Mouse (Mus musculus) liver, embryonic 13.5 days (tissue): ENCODE results near the gene Gm10097. TPM values are rescaled to one million over a fixed set of nuclear protein-coding genes. Genes with fewer than 3 reads are reported as not detected.

Source experiments
- ATAC-seq: fragments of 200-750 bp; cut with Nextera tagmentation; 2 replicates; pipeline ENCODE4 v1.8.0; 2017; ENCODE audit warnings: low read depth, mild to moderate bottlenecking, moderate number of reproducible peaks, moderate library complexity
- DNase-seq: peaks from one replicate; pipeline ENCODE4 v3.0.0; 2022
- H3K27ac ChIP-seq: fragments of 300-500 bp; sonication (generic); 2 replicates; pipeline ENCODE4 v1.5.1; 2015; ENCODE audit warnings: moderate library complexity, mild to moderate bottlenecking, inconsistent platforms
- H3K27me3 ChIP-seq: fragments of 300-500 bp; sonication (generic); 2 replicates; pipeline ENCODE4 v1.6.1; 2015; ENCODE audit warnings: mild to moderate bottlenecking, inconsistent platforms
- H3K36me3 ChIP-seq: fragments of 300-500 bp; sonication (generic); 2 replicates; pipeline ENCODE4 v1.6.1; 2015; ENCODE audit warnings: mild to moderate bottlenecking, inconsistent platforms
- H3K4me1 ChIP-seq: fragments of 300-500 bp; sonication (generic); replicated peaks from 2 replicates; pipeline ENCODE4 v1.6.1; 2015; ENCODE audit warnings: inconsistent platforms
- H3K4me2 ChIP-seq: fragments of 300-500 bp; sonication (generic); 2 replicates; pipeline ENCODE4 v1.6.1; 2015; ENCODE audit warnings: inconsistent platforms, mild to moderate bottlenecking, moderate library complexity
- H3K4me3 ChIP-seq: fragments of 300-500 bp; sonication (generic); replicated peaks from 2 replicates; pipeline ENCODE4 v1.5.1; 2015; ENCODE audit warnings: mild to moderate bottlenecking, inconsistent platforms
- H3K9ac ChIP-seq: fragments of 300-500 bp; sonication (generic); 2 replicates; pipeline ENCODE4 v1.6.1; 2015; ENCODE audit warnings: mild to moderate bottlenecking, inconsistent platforms
- H3K9me3 ChIP-seq: fragments of 300-500 bp; sonication (generic); replicated peaks from 2 replicates; pipeline ENCODE4 v1.6.1; 2016; ENCODE audit warnings: inconsistent platforms
- WGBS: fragments of 180-500 bp; shearing (Covaris S2); methylation state at CpG from one replicate; pipeline ENCODE4 v1.1.7; 2015; ENCODE audit not compliant: insufficient replicate concordance; 5-methylcytosine and 5-hydroxymethylcytosine counted together
- polyA plus RNA-seq: library from polyadenylated mRNA; unstranded; fragments of >200 nt; fragmentation: Nextera tagmentation; extraction: Ambion mirVana; gene quantifications from 2 replicates; pipeline ENCODE4 v1.2.1, GENCODE M21; 2015

Gm10097 gene
- polyA plus RNA-seq, 1 experiment from 2014 or later: not detected

DNA sequence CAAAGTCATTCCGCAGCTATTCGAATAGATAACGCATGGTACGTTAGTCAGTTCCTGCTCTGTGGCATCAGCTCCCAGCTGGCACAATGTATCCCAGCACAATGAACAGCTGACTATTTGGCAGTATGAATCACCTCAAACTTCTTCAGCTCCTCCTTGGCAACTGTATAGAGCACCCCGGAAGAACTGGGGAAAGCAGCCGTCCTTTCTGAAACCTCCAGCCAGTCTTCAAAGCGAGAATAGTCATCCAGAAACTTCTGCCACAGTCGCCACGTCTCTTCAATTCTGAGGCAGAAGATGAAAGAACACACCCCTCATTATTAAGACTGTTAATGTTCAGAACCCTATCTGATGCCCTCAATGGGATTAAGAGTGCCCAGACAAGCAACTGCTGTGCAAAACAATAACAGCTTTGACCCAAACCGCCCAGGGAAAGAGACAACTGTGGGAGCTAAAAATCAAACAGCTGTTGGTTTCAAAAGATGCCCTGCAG, 12.7 kb upstream of the Gm10097 start:
- no peak overlapping the region for H3K4me2 ChIP-seq
- DNase-seq: no peak
- H3K4me3 ChIP-seq: no peak overlapping the region
- no peak overlapping the region for H3K9ac ChIP-seq
- 85% methylated on average over 10 of the region's 10 CpGs for WGBS
- no peaks in the 10 kb centered on the region for H3K27me3 ChIP-seq
- H3K4me1 ChIP-seq: no peaks in the 10 kb centered on the region
- H3K9me3 ChIP-seq: no peaks in the 10 kb centered on the region
- H3K27ac ChIP-seq: no peak overlapping the region
- ATAC-seq: no peak
- peaks cover 10% of the 10 kb centered on the region for H3K36me3 ChIP-seq

DNA sequence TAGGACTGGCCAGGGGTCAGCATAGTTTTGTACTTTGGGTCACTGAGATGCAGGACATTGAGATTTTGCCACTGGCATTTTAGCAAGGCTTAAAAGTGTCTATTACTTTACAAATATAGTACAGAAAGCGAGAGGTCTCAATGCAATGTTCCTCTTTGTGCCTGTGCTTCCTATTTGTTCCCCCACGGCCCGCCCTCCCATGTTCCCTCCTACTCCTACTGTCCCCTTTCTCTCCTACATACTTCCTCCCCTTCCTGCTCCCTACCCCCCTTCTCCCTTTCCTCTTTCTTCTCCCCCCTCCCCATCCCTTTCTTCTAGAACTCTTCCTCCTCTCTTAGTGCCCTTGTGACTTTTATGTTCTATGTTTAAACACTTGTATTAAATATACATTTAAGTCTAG, 12.1 kb upstream of the Gm10097 start:
- no peaks in the 10 kb centered on the region for H3K4me1 ChIP-seq
- no peak overlapping the region for H3K27ac ChIP-seq
- H3K36me3 ChIP-seq: peaks cover 12% of the 10 kb centered on the region
- DNase-seq (no peak), ATAC-seq (no peak)
- H3K9me3 ChIP-seq: no peaks in the 10 kb centered on the region
- H3K9ac ChIP-seq: no peak overlapping the region
- 56% methylated on average over 3 of the region's 3 CpGs for WGBS
- H3K27me3 ChIP-seq: no peaks in the 10 kb centered on the region
- H3K4me3 ChIP-seq: no peak overlapping the region
- no peak overlapping the region for H3K4me2 ChIP-seq

DNA sequence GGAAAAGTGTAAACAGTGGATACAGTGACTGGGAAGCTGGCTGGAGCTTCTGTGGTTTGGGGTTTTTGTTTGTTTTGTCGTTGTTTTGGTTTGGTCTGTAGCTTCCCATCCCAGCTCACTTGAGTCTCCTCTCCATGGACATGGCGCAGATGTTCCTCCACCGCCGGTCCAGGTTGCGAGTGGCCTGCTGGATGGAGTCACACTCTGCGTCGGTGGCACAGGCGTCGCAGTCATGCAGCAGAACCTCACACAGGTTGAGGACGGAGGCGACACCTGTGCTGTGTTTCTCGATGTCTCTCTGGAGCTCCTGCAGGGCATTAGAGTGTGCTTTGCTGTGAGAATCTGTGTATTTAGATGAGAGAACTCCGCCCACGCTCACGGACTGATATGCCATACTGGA, 11.3 kb upstream of the Gm10097 start:
- Histone ChIP-seq H3K4me1 (no peaks in the 10 kb centered on the region), H3K27me3 (no peaks in the 10 kb centered on the region), H3K9me3 (no peaks in the 10 kb centered on the region), H3K9ac (no peak overlapping the region), H3K4me3 (no peak overlapping the region), H3K27ac (no peak overlapping the region), H3K36me3 (peaks cover 6% of the 10 kb centered on the region), H3K4me2 (no peak overlapping the region)
- ATAC-seq: no peak
- no peak for DNase-seq
- 84% methylated on average over 15 of the region's 15 CpGs for WGBS

DNA sequence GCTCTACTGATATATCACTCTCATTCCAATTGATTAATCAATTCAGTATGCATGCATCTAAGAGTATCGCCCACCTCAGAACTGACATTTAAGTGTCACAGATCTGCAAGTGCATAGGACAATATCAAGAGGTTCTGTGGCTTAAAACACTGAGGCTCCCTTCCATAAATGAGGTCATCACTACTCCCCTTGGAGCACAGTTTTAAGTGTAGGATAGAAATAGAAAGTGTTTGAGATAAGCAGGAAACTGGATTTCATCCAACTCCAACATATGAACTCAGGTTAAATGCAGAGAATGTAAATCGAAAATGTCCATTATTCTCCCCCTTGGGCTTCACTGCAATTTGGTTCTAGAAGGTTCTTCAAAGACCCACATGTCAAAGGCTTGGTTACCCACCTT, 10.1 kb upstream of the Gm10097 start:
- WGBS: 68% methylated on average over 2 of the region's 2 CpGs
- ATAC-seq: no peak
- Histone ChIP-seq H3K27me3 (no peaks in the 10 kb centered on the region), H3K9me3 (no peaks in the 10 kb centered on the region), H3K4me1 (no peaks in the 10 kb centered on the region), H3K9ac (no peak overlapping the region), H3K4me2 (no peak overlapping the region), H3K36me3 (peaks cover 6% of the 10 kb centered on the region), H3K4me3 (no peak overlapping the region), H3K27ac (no peak overlapping the region)
- no peak for DNase-seq

DNA sequence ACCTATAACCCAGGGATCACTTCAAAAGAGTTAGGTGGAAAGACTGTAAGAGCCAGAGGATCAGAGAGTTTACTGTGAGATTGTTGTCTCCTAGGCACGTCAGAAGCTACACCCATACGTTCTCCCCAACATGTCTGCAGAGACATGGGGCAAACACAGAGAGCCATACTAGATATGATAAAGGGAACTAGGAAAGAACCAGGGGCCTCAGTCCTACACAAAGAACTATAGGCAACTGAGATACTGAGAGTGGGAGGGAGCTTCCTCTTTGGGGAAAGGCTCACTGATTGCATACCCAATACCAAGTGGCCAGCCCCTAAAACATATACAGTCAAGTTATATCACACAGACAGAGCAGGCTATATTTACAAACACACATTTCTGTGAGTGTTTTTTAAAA, 9.0 kb upstream of the Gm10097 start:
- Histone ChIP-seq H3K9ac (no peak overlapping the region), H3K27ac (no peak overlapping the region), H3K4me3 (no peak overlapping the region), H3K27me3 (no peaks in the 10 kb centered on the region), H3K4me2 (no peak overlapping the region), H3K9me3 (no peaks in the 10 kb centered on the region), H3K4me1 (no peaks in the 10 kb centered on the region), H3K36me3 (peaks cover 6% of the 10 kb centered on the region)
- DNase-seq (no peak), ATAC-seq (no peak)
- 42% methylated on average over 2 of the region's 2 CpGs for WGBS

DNA sequence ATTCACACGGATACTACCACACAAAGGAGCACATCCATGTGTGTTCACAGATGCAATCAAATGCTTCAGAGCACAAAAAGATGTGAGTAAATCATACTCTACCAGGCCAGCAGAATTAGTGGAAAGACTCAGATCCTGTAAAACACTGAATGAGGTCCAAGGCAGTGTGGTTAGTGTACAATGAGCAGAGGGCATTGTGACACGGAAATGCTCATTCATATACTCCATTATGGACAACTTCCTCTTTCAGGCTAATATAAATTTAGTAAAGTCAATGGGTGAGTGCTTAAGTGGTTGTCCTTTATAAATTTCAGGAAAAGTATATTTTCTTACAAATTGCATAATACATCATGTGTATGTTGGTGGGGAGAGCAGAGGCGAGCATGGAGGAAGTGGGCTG, 1.9 kb upstream of the Gm10097 start:
- Histone ChIP-seq H3K27ac (no peak overlapping the region), H3K4me1 (no peaks in the 10 kb centered on the region), H3K36me3 (no peaks in the 10 kb centered on the region), H3K9me3 (no peaks in the 10 kb centered on the region), H3K27me3 (no peaks in the 10 kb centered on the region), H3K4me2 (no peak overlapping the region), H3K4me3 (no peak overlapping the region), H3K9ac (no peak overlapping the region)
- DNase-seq: no peak
- no peak for ATAC-seq
- 62% methylated on average over 3 of the region's 3 CpGs for WGBS

DNA sequence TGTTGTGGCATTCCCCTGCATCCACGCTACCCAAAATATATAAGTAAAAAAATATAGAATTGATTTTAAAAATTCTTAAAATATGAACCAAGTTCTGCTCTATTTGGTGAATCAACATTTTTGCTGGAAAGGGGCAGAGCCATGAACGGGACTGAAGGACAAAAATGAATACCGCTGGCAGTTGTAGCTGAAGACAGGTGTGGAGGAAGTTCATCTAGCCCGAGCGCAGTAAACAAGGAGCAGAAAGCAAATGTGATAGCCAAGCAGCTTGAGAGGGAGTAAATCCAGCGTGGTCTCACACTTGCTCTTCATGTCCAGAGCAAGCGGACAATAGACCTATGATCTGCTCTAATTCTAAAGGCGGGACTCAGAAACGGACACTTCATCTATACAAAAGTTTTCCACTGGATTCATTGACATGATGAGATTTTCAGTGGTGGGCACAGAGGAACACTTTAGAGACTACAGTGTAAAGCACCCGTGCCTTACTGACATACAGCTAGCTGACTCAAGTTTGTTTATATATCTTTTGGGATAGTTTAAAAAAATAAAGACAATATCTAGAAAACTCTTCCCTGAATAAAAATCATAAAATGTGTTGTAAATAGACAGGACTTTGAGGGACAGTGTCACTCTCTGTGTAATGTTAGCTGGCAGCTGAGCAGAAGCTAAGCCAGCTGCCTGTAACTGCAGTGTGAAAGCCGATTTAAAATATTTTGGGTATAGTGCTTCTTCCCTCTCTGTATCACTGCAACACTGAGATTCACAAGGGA, 1.4 kb downstream of the Gm10097 start:
- Histone ChIP-seq H3K4me2 (no peak overlapping the region), H3K27me3 (no peaks in the 10 kb centered on the region), H3K36me3 (no peaks in the 10 kb centered on the region), H3K4me3 (no peak overlapping the region), H3K9ac (no peak overlapping the region), H3K9me3 (no peaks in the 10 kb centered on the region), H3K27ac (no peak overlapping the region), H3K4me1 (no peaks in the 10 kb centered on the region)
- WGBS: 80% methylated on average over 11 of the region's 11 CpGs
- DNase-seq: no peak
- ATAC-seq: no peak

DNA sequence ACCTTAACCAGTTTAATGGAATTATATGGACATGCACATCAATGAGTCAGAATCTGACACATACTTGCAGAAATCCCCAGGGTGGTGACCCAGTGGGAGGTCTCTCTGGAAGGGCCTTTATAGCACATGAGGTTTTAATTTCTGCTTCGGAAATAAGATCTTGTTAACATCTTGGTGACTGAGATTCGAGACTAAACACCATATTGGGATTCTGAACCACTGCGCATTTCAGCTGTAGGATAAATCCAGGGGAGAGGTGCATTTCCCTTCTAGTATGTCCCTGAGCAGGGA, 1.9 kb downstream of the Gm10097 start:
- Histone ChIP-seq H3K4me3 (no peak overlapping the region), H3K27me3 (no peaks in the 10 kb centered on the region), H3K9ac (no peak overlapping the region), H3K27ac (no peak overlapping the region), H3K4me2 (no peak overlapping the region), H3K4me1 (no peaks in the 10 kb centered on the region), H3K9me3 (no peaks in the 10 kb centered on the region), H3K36me3 (no peaks in the 10 kb centered on the region)
- 81% methylated on average over 3 of the region's 3 CpGs for WGBS
- no peak for DNase-seq
- ATAC-seq: no peak

DNA sequence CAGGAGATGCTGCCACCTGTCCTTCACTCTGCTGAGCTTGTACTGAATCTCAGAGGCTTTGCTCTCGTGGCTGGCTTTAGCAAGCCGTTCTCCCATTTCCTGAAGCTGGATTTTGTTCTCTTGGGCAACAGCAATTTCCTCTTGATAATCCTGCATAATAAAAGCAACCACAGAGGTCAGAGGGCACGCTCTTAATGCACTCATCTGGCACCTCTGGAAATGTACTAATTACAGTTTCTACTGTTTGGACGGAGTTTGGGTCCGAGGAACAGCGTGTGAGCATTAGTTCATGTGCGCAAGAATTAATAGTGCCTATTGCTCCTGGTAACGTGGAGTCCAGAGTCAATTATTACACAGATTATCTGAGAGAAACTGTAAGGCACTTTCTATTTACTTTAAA, 3.1 kb downstream of the Gm10097 start:
- H3K9ac ChIP-seq: no peak overlapping the region
- H3K36me3 ChIP-seq: no peaks in the 10 kb centered on the region
- DNase-seq (no peak), ATAC-seq (no peak)
- H3K9me3 ChIP-seq: no peaks in the 10 kb centered on the region
- no peaks in the 10 kb centered on the region for H3K27me3 ChIP-seq
- WGBS: 70% methylated on average over 8 of the region's 8 CpGs
- H3K27ac ChIP-seq: no peak overlapping the region
- H3K4me1 ChIP-seq: no peaks in the 10 kb centered on the region
- no peak overlapping the region for H3K4me2 ChIP-seq
- no peak overlapping the region for H3K4me3 ChIP-seq

DNA sequence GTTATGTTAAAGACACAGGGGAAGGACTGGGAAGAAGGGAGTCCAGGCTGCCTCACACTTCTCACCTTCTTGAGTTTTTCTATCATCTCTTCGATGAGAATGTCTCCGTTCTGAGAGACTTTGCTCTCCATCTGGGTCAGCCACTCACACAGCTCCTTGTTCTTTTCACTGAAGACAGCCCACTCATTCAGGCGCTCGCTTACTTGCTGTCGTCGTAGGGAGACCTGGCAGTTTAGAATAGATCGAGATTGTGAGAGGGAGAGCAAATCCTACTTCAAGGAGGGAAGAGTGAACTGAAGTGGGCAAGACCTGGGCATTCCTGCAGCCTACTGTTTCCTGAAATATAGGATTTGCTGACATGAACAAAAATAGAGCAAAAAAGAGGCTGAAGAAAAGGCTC, 6.7 kb downstream of the Gm10097 start:
- H3K4me1 ChIP-seq: no peaks in the 10 kb centered on the region
- no peak overlapping the region for H3K4me3 ChIP-seq
- no peaks in the 10 kb centered on the region for H3K27me3 ChIP-seq
- no peak overlapping the region for H3K9ac ChIP-seq
- ATAC-seq (no peak), DNase-seq (no peak)
- no peak overlapping the region for H3K27ac ChIP-seq
- WGBS: 81% methylated on average over 7 of the region's 7 CpGs
- H3K9me3 ChIP-seq: no peaks in the 10 kb centered on the region
- H3K36me3 ChIP-seq: no peaks in the 10 kb centered on the region
- H3K4me2 ChIP-seq: no peak overlapping the region

DNA sequence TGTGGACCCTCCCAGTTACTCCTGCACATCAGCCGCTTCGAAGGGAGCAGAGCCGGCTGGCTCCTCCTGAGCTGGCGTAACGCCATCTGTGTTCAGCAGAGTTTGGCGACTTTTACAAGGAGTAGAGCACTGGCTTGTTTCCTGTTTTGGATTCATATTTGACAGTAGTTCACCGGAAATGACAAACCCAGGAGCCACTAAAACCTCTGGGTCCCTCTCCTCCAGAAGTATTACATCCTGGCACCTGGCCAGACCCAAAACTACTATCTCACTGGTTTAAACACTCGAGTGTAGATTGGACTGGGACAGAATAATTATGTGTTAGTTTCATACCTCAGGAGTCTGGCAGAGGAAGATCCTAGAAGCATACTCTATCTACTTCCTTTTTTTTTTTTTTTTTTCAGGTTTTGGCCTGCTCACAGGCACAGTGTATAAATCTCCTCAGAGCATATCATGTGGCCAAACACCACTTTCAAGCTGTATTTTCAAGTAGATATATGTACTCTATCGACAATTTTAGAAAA, 11.0 kb downstream of the Gm10097 start:
- H3K9ac ChIP-seq: no peak overlapping the region
- no peaks in the 10 kb centered on the region for H3K36me3 ChIP-seq
- H3K4me1 ChIP-seq: no peaks in the 10 kb centered on the region
- ATAC-seq: no peak
- no peak for DNase-seq
- H3K9me3 ChIP-seq: no peaks in the 10 kb centered on the region
- no peaks in the 10 kb centered on the region for H3K27me3 ChIP-seq
- H3K4me2 ChIP-seq: no peak overlapping the region
- 47% methylated on average over 9 of the region's 9 CpGs for WGBS
- H3K27ac ChIP-seq: no peak overlapping the region
- H3K4me3 ChIP-seq: no peak overlapping the region

DNA sequence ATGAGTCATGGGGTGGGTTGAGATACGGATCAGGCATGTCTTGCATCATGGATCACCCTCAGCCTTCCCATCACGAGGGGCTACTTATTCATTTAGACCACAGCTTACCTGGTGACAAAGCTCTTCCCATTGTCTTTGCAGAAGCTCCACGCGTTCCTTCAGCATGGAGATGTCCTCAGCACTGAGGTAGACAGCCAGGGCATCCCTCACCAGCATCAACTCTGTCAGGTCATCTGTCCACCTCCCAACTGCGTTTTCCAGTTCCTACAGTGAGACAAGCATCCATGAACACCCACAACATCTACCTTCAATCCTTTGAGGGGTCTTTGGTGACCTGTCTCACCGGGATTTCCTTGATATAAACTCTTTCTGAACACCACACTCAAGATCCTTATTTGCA, 14.7 kb downstream of the Gm10097 start:
- DNase-seq (no peak), ATAC-seq (no peak)
- 64% methylated on average over 6 of the region's 6 CpGs for WGBS

More for the DNA sequence above, 14.7 kb downstream of the Gm10097 start:
- no peak overlapping the region for H3K4me2 ChIP-seq
- H3K4me3 ChIP-seq: no peak overlapping the region
- H3K4me1 ChIP-seq: no peaks in the 10 kb centered on the region
- H3K9ac ChIP-seq: no peak overlapping the region
- no peaks in the 10 kb centered on the region for H3K9me3 ChIP-seq
- no peak overlapping the region for H3K27ac ChIP-seq
- no peaks in the 10 kb centered on the region for H3K36me3 ChIP-seq
- no peaks in the 10 kb centered on the region for H3K27me3 ChIP-seq
